Mouse (Mus musculus) testis, postnatal 10 days (tissue): ENCODE measurements around the gene Eva1a.

Source experiments
- DNase-seq: peaks from one replicate; pipeline ENCODE4 v3.0.0; 2021; ENCODE audit warnings: low spot score

The Eva1a gene

GRCm38 (mm10) chr6:82066515-82067081, 25.8 kb downstream of the Eva1a start:
- no peak for DNase-seq

- DNase-seq, result no peak
Observed at GRCm38 (mm10) chr6:82070459-82070858, 29.6 kb downstream of the Eva1a start.

DNA sequence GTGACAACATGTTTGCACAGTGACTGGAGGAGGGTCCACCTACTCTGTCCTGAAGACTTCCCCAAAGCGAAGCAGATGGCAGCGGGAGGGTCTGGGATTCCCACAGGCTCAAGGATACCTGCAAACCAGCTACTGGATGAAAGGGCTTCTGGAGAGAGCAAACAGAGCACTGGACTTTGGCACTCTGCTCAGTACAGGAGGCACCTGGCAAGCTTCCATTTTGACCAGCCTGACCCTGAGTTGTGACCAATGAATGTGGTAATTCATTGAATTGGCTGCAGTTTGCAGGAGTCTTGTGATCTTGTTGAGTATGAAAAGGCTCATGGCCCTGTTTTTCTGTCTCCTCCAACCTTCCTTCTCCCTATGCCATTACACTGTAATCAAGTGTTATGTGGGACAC, 32.2 kb downstream of the Eva1a start:
- DNase-seq, result peak; percentile 47

GRCm38 (mm10) chr6:82073567-82073966, 32.7 kb downstream of the Eva1a start:
- DNase-seq, result no peak

GRCm38 (mm10) chr6:82076364-82076763, 35.5 kb downstream of the Eva1a start:
- no peak for DNase-seq

DNA sequence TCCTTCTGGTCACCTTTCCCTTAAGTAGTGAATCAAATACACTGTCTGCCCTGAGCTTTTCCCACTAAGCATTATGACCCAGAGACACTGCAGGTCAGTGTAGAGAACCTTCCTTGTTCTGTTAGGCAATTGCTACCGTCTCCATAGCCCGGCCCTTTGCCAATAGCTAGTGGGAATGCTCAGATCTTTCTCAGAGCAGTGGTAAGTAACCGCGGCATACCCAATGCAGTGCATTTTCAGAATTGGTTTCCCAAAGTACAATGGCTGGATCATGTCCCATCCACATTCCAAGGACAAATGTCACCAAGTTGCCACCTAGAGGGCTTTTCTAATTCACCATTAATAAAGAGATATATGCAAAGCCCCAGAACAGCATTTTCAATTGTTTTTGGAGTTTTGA, 38.0 kb downstream of the Eva1a start:
- no peak for DNase-seq

GRCm38 (mm10) chr6:82083655-82084054, 42.8 kb downstream of the Eva1a start:
- no peak for DNase-seq

GRCm38 (mm10) chr6:82084235-82084634, 43.4 kb downstream of the Eva1a start:
- no peak for DNase-seq

- no peak for DNase-seq
Observed at GRCm38 (mm10) chr6:82085313-82085908, 44.6 kb downstream of the Eva1a start.

- no peak for DNase-seq
Observed at GRCm38 (mm10) chr6:82088133-82088532, 47.3 kb downstream of the Eva1a start.

DNA sequence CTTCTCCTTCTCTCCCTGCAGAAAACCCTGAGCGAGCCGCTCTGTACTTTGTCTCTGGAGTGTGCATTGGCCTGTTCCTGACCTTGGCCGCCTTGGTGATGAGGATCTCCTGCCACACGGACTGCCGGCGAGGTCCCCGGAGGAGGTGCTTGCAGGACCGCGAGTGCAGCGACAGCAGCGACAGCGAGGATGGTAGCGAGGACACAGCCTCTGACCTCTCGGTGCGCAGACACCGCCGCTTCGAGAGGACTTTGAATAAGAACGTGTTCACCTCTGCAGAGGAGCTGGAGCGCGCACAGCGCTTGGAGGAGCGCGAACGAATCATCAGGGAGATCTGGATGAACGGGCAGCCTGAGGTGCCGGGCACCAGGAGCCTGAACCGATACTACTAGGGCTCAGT, 50.9 kb downstream of the Eva1a start:
- DNase-seq, result no peak

GRCm38 (mm10) chr6:82097705-82098104, 56.9 kb downstream of the Eva1a start:
- DNase-seq, result no peak

- no peak for DNase-seq
Observed at GRCm38 (mm10) chr6:82098456-82098855, 57.6 kb downstream of the Eva1a start.

GRCm38 (mm10) chr6:82110473-82110872, 69.6 kb downstream of the Eva1a start:
- DNase-seq, result no peak

- no peak for DNase-seq
Observed at GRCm38 (mm10) chr6:82111111-82111510, 70.3 kb downstream of the Eva1a start.

GRCm38 (mm10) chr6:82111540-82111939, 70.7 kb downstream of the Eva1a start:
- DNase-seq, result no peak

DNA sequence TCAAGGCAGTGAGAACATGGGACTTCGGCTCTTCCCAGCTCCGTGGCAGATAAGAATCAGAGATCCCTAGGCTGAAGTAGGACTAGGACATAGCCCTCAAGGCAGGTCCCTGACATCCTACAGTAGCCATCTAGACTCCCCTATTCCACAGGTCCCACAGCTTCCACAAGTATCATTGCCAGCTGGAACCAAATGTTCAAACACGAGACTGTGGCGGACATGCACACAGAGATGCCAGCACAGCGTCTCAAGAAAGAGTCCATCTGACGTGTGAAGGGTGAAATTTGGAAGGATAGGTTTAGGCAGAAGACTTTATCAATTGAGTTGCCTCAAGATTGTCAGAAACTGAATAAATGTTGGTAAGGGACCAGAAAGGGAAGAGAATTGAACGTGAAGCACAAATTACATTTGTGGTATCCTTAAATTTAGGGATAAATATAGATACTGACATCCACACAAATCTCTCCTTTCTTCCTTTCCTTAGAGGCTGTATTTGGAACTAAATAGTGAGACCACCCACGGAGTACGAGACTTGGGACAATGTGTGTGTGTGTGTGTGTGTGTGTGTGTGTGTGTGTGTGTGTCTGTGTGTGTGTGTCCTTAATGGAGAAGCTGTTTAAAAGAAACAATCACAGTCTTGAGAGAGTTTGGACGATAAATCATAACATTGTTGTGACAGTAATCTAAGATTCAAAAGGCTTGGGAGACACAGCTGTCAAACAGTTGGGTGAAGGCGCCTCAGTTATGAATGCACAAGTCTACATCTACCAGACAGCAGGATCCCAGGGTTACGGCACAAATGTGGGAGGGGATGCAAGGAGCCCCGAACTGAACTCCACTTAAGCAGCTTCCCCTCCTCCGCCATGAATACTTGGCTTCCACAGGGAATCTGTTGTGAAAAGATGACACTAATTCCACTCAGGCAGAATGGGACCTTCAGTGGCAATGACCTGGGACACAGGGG, 71.6 kb downstream of the Eva1a start:
- no peak for DNase-seq

DNA sequence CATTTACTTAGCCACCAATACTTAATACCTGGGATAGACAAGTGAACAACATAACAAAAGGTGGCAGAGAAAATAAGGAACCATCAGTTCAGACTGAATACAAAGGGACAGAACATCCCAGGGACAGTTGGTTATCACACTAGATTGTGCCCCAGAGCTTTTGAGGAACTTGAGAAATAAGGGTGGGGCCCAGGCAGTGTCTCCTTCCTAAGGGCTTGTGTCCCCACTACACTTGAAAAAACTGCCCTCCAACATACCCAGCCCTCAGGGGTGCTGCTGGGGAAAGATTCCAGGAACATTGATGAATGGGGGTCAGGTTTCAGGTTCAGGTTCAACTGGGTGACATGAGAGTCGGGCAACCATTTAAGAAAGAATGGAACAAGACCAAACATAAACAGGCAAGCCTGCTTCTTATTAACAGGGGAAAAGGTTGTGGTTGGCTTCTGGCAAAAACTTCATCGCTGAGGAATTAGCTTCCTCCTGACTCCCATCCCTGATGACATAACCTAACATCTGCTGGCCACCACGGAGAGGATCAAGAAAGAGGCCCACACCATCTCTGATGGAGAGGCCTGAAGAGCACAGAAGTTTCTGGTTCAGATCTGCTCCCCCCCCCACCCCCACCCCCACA, 74.6 kb downstream of the Eva1a start:
- no peak for DNase-seq

GRCm38 (mm10) chr6:82116176-82116575, 75.3 kb downstream of the Eva1a start:
- no peak for DNase-seq

DNA sequence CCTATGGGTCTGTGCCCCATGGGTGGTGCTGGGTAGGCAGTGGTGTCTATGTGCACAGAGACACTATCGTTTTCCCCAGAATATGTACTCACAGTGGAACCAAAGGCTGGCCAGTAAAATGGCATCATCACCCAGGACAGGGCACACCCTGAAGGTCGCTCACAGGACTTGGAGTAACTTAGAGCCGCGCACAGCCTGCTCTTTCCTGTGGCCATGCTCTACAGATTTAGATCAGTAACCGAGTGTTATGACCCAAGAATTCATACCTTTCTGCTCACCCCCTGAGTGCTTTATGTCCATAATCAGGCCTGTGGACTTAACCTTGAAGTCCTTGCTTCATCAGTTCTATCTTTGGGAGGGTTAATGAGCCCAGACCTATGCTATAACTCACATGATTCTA, 77.0 kb downstream of the Eva1a start:
- DNase-seq, result no peak

DNA sequence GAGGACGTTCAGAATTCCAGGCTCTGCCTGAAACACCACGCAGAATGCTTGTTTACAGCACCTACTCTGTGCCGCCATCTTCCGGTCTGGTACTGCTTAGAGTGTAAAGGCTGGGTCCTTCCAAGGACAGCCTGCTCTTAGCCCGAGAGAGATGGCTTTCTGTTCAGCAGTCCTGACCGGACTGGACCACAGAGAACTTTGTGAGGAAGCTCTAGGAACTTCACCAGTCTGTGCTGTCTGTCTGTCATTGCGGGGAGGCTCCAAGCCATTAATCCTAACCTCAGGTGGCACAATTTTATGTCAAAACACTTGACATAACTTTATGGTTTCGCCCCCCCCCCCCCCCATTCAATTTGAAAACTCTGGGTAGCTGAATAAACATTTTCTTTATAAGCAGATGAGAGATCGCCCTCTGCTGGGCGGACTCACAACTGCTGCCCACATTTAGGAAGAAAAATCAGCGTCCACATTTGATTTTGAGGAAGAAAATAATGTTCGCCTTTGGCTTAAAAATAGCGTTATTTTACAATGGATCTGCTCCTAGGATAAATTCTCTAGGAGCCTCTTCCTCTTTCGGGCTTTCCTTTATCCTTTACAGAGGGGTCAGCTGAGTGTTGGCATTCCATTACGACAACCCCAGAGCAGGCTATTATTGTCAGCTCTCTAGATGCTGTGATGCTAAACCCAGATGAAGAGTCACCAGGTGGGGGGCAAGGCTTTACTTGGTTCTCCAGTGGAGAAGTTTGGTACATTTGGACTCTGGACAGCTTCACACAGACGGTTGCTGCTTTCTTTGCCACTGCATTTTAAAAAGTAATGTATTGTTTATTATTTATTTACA, 78.7 kb downstream of the Eva1a start:
- DNase-seq, result peak; percentile 81

GRCm38 (mm10) chr6:82125134-82125533, 84.3 kb downstream of the Eva1a start:
- no peak for DNase-seq
